Mouse (Mus musculus): ENCODE measurements at regions not wholly inside any gene's neighbourhood (a gene's known extent, or its start where the extent isn't known, plus 50 kb on each side); places are given as distances from the start of the nearest gene placed in this dataset.

DNA sequence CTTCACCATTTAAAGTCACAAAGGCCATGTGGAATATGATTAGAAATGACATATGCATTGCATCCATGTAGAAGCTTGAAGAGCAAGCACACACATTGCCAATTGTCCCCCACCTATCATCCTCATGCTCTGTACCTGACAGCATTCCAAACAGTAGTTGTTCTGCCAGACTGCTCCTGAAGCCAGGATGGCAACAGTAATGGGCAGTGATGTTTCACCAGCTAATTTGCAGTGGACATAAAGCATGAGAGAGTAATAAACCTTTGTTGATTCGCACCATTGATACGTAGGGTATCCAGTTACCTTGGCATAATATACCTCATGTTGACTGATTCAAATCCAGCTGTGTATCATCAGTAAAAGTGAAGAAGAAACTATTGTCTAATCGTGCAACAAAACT, 606.5 kb upstream of the Celf2 start:
- no peak for DNase-seq (ENCODE audit: low read depth, low spot score)

DNA sequence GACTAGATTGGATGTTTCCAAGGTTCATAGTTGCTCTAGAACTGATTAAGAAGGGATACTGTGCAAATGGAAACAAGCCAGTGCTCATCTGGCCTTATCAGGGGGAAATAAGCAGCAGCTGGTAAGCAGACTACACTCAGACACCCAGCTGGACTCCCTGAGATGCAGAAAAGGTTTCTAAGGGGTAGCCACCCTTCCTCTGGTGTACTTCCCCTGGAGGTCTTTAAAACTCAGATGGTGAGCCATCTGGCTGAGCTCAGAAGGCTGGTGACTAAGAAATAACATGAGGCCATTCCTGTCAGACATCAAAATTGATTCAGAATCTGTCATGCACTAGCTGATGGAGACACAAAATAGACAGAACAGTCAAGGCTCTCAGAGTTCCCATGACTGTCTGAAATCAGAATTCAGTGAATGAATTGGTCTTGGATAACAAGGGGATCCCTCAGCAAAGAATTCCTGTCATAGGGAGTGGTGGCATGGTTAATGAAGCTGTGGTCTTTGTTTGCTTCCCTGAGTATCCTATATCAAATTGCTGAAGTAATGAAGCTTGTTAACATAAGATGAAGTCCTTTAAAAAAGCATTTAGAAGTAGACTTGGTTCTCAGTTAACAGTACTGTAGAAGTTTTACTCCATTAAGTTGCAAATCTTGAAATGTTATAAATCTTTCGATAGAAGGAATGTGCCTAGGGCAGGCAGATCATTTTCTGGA, 603.2 kb upstream of the Celf2 start:
- DNase-seq (ENCODE audit: low read depth, low spot score), result no peak

DNA sequence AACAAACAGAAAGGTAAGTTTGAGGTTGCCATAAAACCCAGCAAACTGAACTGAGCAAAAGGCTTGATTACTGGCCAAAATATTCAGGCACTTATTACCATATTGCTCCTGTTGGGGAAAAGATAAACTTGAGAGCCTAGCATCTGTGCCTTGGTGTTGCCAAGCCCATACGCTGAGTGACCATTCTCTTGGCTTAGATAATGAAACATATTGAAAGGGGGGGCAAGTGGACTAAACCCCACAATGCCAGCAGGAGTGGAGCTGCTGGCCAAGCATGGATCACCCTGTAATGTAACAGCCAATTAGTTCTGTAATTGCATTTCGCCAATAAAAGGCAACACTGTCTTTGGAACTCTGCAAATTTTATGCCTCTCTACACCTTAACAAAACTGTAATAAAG, 584.8 kb upstream of the Celf2 start:
- DNase-seq (ENCODE audit: low read depth, low spot score), result no peak

DNA sequence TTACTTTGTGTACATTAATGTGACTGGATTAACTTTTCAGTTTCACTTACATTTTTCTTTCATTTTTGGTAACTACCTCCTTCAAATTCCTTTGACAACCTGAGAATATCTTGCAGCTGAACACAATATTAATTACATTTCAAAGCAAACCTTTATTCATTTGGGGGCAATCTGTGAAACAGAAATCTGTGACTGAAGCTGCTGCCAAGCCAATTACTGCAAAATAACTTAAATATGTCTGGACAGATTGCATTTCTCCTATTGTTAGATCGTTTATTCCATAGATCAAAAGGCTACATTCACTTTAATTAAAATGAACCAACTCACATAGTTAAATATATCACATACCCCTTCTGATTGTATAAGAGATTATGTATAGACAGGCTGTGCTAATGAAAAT, 558.5 kb upstream of the Celf2 start:
- no peak for DNase-seq (ENCODE audit: low read depth, low spot score)

DNA sequence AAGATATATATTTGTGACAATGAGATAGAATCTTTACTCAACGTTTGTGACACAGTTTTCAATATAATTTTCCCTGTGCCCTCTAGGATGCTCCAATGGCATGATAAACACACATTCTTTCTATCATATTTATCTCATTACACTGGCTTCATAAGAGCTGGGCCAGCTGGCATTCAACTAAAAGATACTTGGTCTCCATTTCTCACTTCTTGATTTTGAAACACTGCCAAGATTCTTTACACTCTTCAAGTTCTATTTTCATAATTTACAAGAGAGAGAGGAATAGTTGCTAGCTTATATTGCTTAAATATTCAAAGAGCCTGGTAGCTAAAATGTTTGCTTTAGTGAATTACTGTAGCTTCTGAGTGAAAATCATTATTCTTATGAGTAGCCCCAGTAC, 552.3 kb upstream of the Celf2 start:
- DNase-seq (ENCODE audit: low read depth, low spot score), result no peak

DNA sequence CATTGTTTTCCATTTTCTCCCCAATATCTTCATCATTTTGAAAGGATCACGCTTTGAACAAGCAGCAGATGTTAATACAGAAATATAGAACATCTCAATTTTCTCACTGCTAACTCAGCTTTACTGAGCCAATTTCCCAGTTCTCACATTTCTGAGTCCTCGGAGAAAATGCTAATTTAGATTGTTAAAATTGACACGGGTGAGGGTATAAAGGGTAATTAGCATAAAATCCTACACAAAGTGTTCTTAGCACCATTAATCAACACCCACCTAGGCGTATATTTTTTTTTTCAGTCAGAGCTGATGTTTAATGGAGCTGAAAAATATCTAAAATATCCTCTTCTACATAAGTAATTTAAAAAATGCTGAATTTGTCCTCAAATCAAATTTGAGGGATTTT, 519.8 kb upstream of the Celf2 start:
- DNase-seq (ENCODE audit: low read depth, low spot score), result no peak

DNA sequence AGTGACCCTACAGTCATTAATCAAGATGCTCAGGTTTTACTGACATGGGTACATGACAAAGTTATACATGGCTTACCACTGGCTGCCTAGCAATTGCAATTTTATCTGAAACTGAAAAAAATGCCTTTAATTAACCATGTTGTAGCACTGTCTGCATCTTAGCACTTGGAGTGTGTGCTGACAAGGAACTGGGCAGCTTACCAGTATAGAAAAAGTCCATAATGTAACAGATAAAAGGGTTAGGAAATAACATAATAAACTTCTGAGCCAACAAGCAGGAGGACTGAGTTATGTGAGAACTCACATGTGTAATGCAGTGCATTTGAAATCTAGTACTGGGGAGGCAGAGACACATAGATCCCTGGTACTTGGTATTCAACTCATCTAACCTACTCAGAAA, 518.2 kb upstream of the Celf2 start:
- DNase-seq (ENCODE audit: low read depth, low spot score), result no peak

DNA sequence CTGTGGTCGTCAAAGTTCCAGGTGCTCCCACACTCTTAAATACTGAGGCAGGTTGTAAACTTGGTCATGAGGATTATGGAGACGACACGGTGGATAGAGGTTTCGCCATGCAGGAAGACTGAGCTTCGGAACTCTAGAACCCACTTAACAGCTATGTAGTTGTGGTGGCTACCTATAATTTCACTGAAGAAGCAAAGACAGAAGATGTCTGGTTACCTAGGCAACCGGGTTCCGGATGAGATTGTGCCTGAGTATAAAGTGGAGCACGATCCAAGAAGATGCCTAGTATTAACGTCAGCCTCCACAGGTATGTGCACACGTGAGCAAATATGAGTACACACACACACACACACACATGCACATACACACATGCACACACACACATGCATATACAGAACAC, 517.3 kb upstream of the Celf2 start:
- no peak for DNase-seq (ENCODE audit: low read depth, low spot score)

DNA sequence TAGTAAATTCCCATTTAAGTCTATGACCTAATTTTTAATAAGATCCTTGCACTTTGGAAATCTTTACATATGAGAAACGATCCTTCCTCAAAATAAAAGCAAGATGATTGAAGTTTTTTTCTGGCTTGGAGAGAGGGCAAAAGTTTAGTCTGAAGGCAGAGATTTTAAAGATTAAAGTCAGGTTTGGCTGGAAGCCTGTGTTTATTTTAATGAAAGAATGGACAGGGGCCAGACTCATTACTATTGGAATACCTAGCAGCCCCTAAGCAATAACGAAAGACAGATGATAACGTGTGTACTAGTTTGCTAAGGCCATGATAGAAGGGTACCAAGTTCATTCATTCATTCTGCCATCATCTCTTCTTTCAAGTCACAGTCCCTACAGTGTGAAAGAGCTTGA, 513.3 kb upstream of the Celf2 start:
- no peak for DNase-seq (ENCODE audit: low read depth, low spot score)

DNA sequence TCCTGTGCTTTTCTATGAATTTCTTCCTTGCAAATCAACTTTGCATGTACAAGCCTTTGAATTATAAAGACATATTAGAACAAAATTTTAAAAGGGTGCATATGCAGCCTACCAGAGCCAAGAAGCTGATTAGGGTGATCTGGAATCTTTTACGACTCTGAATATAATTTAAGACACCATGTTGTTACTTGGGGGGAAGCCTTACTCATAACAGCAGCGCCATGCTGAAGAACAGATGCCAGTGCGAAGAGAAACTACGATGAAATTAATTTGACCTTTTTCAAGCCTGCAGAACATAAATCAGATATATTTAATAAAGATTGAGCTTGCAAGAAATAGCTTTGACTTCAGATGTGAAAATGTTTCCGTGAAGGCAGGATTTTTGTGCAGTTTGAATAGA, 512.7 kb upstream of the Celf2 start:
- DNase-seq (ENCODE audit: low read depth, low spot score), result no peak

DNA sequence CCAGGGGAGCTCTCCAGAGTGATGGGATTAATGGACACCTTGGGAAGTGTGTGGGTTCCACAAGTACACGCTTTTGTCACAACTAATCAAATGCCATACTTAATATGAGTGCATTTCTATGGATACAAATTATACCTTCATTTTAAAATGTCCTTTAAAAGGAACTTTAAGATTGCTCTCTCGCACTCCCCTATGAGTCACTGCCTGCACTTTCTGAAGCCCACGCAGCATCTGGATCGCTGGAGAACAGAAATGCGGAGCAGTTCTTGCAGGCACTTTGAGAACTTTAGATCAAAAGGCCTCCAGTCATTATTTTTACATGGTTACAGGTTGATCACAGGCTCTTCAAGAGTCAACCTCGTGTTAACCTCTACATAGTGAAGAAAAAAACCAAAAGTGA, 503.5 kb upstream of the Celf2 start:
- DNase-seq (ENCODE audit: low read depth, low spot score), result no peak

DNA sequence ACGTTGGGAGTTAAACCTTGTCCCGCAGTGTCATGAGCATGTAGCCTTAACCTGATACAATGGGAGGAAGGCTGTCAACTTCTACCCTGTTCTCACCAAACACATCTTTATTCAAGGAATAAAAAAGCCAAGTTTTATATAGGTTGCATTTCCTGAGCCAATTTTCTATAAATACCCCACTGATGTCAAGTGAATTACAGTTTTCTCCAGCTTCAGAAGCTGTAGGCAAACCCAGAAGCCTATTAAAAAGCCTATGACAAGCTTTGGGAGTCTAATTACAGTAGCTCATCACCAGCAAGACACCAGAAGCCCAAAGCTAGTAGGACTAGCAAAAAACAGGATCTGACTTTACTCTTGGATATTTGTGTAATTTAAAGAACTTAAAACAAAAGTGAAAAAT, 490.1 kb upstream of the Celf2 start:
- no peak for DNase-seq (ENCODE audit: low read depth, low spot score)

DNA sequence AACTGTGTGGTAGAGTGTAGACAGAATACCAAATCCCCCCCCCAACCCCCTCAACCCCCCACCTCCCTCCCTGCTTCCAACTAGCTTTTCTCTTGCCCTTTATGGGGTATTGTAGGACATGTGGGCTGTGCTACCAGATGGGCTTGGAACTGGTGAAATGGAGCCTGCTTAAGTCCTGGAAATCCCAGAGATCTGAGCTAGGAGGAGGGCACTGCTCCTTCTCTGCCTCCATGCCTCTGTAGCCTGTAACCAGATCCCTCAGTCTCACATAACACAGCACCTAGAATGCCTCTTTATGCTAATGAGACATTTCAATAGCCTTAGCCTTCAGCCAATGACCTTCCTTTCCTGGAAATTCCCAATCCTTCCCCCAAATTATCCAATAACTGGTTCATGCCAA, 465.1 kb upstream of the Celf2 start:
- no peak for DNase-seq (ENCODE audit: low read depth, low spot score)

DNA sequence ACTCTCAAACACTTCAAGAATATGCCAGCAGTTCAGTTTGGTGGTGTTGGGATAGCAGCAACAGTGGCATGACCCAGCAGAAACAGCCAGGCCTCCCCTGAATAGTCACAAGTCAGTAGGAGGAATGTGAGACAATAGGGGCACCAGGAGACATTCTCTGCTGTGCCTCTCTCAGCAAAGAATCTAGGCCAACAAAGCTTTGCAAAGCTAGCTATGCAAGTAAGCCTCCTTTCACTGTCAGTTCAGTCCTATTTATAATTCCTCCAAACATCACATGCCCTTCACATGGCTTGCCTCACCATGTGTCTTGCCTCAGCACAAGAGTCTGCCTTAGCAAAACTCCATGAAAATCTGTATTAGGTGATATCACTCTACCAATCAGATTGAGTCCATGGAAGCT, 454.1 kb upstream of the Celf2 start:
- no peak for DNase-seq (ENCODE audit: low read depth, low spot score)

DNA sequence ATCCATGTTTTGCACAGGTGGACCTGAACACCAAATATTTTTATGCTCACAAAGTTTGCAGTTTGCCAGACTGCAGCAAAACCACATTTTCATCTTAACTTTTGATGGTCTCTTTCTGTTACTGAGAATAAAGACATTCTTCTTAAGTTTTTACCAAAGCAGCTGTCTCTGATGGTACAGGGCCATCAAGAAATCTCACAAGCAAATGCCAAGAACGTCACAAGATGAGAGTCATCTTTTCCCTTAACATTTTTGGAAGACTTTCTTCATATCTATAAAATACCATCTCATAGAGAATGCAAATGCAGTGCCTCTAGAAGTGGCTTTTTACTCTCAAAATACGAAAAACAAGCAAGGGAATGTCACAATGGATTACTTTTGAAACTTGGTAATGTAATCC, 444.8 kb upstream of the Celf2 start:
- no peak for DNase-seq (ENCODE audit: low read depth, low spot score)

DNA sequence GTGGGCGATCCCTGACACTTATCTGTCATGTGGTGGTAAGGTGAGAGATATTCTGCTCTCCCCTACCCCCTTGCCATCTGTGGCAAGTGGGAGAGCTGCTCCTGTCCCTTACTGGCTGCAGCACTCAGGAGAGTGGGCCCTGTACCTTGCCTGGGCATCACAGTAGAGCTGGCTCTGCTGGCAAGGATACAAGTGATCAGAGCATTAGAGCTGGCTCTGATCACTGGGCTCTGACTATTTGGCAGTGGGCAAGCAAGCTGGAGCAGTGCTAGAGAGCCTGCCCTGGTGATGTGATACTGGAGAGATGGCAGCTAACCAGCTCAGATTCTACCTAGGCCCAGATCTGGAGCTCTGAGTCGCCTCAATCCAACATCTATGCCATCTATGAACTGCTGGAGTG, 443.5 kb upstream of the Celf2 start:
- DNase-seq (ENCODE audit: low read depth, low spot score), result no peak

DNA sequence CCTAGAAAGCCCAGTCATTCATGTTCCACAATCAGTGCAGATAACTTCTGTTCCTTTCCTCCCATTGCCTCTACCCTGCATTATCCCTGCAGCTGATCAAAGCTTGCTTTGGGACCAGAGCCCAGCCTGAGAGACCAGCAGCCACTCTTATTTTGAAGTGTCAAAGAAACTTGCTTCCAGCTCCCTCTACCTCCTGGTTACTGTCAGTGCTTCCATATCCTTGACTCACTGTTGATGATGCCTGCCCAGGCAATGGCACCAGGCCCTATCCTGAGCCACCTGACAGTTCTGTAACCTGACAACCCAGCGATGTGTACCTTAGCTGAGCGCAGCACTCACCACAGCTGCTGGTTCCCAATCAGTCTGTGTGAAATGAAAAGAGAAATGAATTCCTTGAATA, 435.6 kb upstream of the Celf2 start:
- DNase-seq (ENCODE audit: low read depth, low spot score), result peak; percentile 7

DNA sequence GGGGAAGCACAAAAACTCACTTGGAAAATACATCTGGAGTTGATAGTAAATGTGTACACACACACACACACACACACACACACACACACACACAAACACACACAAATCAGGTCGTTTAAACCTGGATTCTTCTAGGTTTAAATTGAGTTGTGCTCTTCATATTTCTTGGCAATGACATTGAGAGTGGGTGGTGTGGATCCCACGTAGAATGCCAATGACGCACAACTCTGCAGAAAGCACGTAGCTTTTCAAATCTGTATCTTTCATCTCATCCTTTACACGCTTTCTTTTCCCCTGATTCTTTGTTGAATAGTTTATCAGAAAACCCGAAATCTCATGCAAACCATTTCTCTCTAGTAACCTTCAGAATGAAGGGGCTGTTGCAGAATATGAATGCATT, 424.3 kb upstream of the Celf2 start:
- no peak for DNase-seq (ENCODE audit: low read depth, low spot score)

DNA sequence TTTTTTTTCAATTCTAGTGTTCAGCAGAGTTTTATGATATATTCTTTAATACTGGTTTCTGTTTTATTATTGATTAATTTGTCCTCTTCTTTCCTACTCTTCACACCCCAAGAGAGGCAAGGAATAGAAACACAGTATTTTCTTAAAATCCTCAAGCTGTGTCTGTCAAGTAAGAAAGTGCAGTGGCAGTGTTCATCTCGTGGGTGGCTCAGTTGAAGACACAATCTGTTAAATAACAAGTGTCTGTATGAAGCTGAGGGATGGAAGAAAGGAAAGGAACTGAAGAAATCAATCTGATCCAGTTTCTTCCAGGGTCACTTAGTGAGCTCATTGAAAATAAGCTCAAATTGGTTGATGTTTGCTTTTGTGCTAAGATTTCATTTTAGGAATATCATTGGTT, 396.9 kb upstream of the Celf2 start:
- no peak for DNase-seq (ENCODE audit: low read depth, low spot score)

DNA sequence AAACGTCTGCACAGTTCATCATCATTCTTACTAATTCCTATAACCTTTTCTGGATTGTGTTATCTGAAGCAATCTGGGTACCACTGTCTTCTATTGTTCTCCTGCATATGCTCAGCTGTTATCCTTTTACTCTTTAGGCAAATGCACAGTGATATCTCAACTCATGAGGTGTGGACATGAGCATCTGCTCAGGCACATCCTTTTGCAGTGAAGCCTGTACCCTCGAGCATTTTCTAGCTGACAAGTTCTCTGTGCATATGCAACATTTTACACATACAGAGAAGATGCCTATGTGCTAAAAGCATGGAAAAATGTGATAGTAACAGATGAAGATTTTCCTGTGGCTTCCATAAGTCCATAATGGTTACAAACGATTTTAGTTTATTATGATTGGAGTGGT, 384.4 kb upstream of the Celf2 start:
- no peak for DNase-seq (ENCODE audit: low read depth, low spot score)
